Mouse (Mus musculus) thymus, adult 2 months (tissue): ENCODE measurements around the gene Rxfp2. TPM values are rescaled to one million over a fixed set of nuclear protein-coding genes. Genes with fewer than 3 reads are reported as not detected.

Experiments used
- DNase-seq: peaks from one replicate; pipeline ENCODE4 v3.0.0; 2021
- H3K27ac ChIP-seq: fragments of 200-500 bp; 2 replicates; pipeline ENCODE4 v1.5.1; 2012; ENCODE audit warnings: low read length, control low read depth; ENCODE audit not compliant: control insufficient read depth, insufficient read depth
- H3K27me3 ChIP-seq: fragments of 200-500 bp; 2 replicates; pipeline ENCODE4 v1.6.1; 2012; ENCODE audit warnings: mild to moderate bottlenecking, low read length, moderate library complexity, mixed read lengths; ENCODE audit not compliant: control insufficient read depth, insufficient read depth
- H3K36me3 ChIP-seq: fragments of 200-500 bp; 2 replicates; pipeline ENCODE4 v1.6.1; 2012; ENCODE audit warnings: mild to moderate bottlenecking, low read length, moderate library complexity; ENCODE audit not compliant: control insufficient read depth, insufficient read depth
- H3K4me1 ChIP-seq: fragments of 200-500 bp; replicated peaks from 2 replicates; pipeline ENCODE4 v1.6.1; 2012; ENCODE audit warnings: low read length; ENCODE audit not compliant: control insufficient read depth, insufficient read depth
- H3K4me3 ChIP-seq: fragments of 200-500 bp; 2 replicates; pipeline ENCODE4 v1.5.1; 2012; ENCODE audit warnings: mild to moderate bottlenecking, low read length, control low read depth, moderate library complexity; ENCODE audit not compliant: control insufficient read depth, insufficient read depth
- CTCF ChIP-seq: fragments of 200-500 bp; IDR thresholded peaks from 2 replicates; pipeline ENCODE4 v1.5.1; 2012; ENCODE audit warnings: mild to moderate bottlenecking, control low read depth, low read length, moderate library complexity, borderline replicate concordance; ENCODE audit not compliant: control insufficient read depth, poor library complexity, insufficient read depth; ENCODE audit errors: extremely low read depth
- POLR2A ChIP-seq: fragments of 200-500 bp; IDR thresholded peaks from 2 replicates; pipeline ENCODE4 v1.6.1; 2012; ENCODE audit warnings: mild to moderate bottlenecking, low read length, control low read depth, moderate library complexity; ENCODE audit not compliant: control insufficient read depth, poor library complexity, insufficient read depth; ENCODE audit errors: extremely low read depth
- WGBS: fragments of 180-500 bp; shearing (Covaris S2); methylation state at CpG from one replicate; pipeline ENCODE4 v1.1.7; 2018; 5-methylcytosine and 5-hydroxymethylcytosine counted together
- polyA plus RNA-seq: library from polyadenylated mRNA; depleted of rRNA; stranded (reverse); fragments of >200 nt; gene quantifications from 2 replicates; pipeline ENCODE4 v1.2.3, GENCODE M21; 2012

Gene Rxfp2
- polyA plus RNA-seq, 1 experiment = 0.26 TPM

GRCm38 (mm10) chr5:149998311-149998710 lies 20.2 kb upstream of the Rxfp2 start:
- Histone ChIP-seq H3K36me3 (no peaks in the 10 kb centered on the region), H3K27ac (no peak overlapping the region), H3K4me1 (no peaks in the 10 kb centered on the region), H3K4me3 (no peak overlapping the region), H3K27me3 (no peaks in the 10 kb centered on the region)
- TF ChIP-seq CTCF = no peak
- 96% methylated on average over 7 of the region's 7 CpGs for WGBS
- DNase-seq = no peak

- TF ChIP-seq POLR2A (no peak), CTCF (no peak)
- no peak overlapping the region for H3K27ac ChIP-seq
- H3K4me3 ChIP-seq = no peak overlapping the region
- no peaks in the 10 kb centered on the region for H3K36me3 ChIP-seq
- WGBS = 71% methylated on average over 6 of the region's 6 CpGs
- no peak for DNase-seq
- no peaks in the 10 kb centered on the region for H3K4me1 ChIP-seq
- H3K27me3 ChIP-seq = no peaks in the 10 kb centered on the region
These were observed 13.1 kb upstream of the Rxfp2 start for GRCm38 (mm10) chr5:150005355-150005754.

- no peak for DNase-seq
- H3K36me3 ChIP-seq = no peaks in the 10 kb centered on the region
- H3K4me3 ChIP-seq = no peak overlapping the region
- 77% methylated on average over 10 of the region's 10 CpGs for whole genome bisulfite sequencing
- H3K27ac ChIP-seq = no peak overlapping the region
- no peak for TF ChIP-seq POLR2A
- TF ChIP-seq CTCF = no peak
- H3K4me1 ChIP-seq = no peaks in the 10 kb centered on the region
- H3K27me3 ChIP-seq = no peaks in the 10 kb centered on the region
These were observed 1.6 kb upstream of the Rxfp2 start for GRCm38 (mm10) chr5:150016861-150017260.

GRCm38 (mm10) chr5:150017672-150018071 lies 803 bp upstream of the Rxfp2 start:
- 92% methylated on average over 9 of the region's 9 CpGs for WGBS
- Histone ChIP-seq H3K4me3 (no peak overlapping the region), H3K4me1 (no peaks in the 10 kb centered on the region), H3K36me3 (no peaks in the 10 kb centered on the region), H3K27ac (no peak overlapping the region), H3K27me3 (no peaks in the 10 kb centered on the region)
- TF ChIP-seq POLR2A (no peak), CTCF (no peak)
- no peak for DNase-seq

- WGBS = 8% methylated on average over 6 of the region's 6 CpGs
- H3K27me3 ChIP-seq = no peaks in the 10 kb centered on the region
- H3K36me3 ChIP-seq = no peaks in the 10 kb centered on the region
- H3K27ac ChIP-seq = no peak overlapping the region
- no peak for TF ChIP-seq POLR2A
- TF ChIP-seq CTCF = no peak
- no peak overlapping the region for H3K4me3 ChIP-seq
- H3K4me1 ChIP-seq = no peaks in the 10 kb centered on the region
- DNase-seq = peak; percentile 50
These were observed 2.4 kb downstream of the Rxfp2 start for GRCm38 (mm10) chr5:150020851-150021250.

GRCm38 (mm10) chr5:150021805-150022204 lies 3.3 kb downstream of the Rxfp2 start:
- H3K4me1 ChIP-seq = no peaks in the 10 kb centered on the region
- 82% methylated on average over 4 of the region's 4 CpGs for WGBS
- no peaks in the 10 kb centered on the region for H3K36me3 ChIP-seq
- no peaks in the 10 kb centered on the region for H3K27me3 ChIP-seq
- no peak for TF ChIP-seq POLR2A
- TF ChIP-seq CTCF = no peak
- H3K27ac ChIP-seq = no peak overlapping the region
- DNase-seq = no peak
- no peak overlapping the region for H3K4me3 ChIP-seq

GRCm38 (mm10) chr5:150022556-150022955 lies 4.1 kb downstream of the Rxfp2 start:
- Histone ChIP-seq H3K27me3 (no peaks in the 10 kb centered on the region), H3K27ac (no peak overlapping the region), H3K4me3 (no peak overlapping the region), H3K4me1 (no peaks in the 10 kb centered on the region), H3K36me3 (no peaks in the 10 kb centered on the region)
- no peak for DNase-seq
- 88% methylated on average over 18 of the region's 18 CpGs for WGBS
- TF ChIP-seq CTCF = no peak

GRCm38 (mm10) chr5:150023476-150023875 lies 5.0 kb downstream of the Rxfp2 start:
- no peak for DNase-seq
- Histone ChIP-seq H3K27ac (no peak overlapping the region), H3K4me1 (no peaks in the 10 kb centered on the region), H3K27me3 (no peaks in the 10 kb centered on the region), H3K36me3 (no peaks in the 10 kb centered on the region), H3K4me3 (no peak overlapping the region)
- WGBS = 92% methylated on average over 6 of the region's 6 CpGs
- no peak for TF ChIP-seq POLR2A
- TF ChIP-seq CTCF = no peak
